Mouse (Mus musculus): Measurements from ENCODE around the gene Slc22a12.

The Slc22a12 gene

GRCm38 (mm10) chr19:6542367-6543034, at the start of gene Slc22a12:
Slc22a12 (minus strand) TSS chr19:6543032.
- no peak for DNase-seq (ENCODE audit: low spot score in 2 of 2)

DNA sequence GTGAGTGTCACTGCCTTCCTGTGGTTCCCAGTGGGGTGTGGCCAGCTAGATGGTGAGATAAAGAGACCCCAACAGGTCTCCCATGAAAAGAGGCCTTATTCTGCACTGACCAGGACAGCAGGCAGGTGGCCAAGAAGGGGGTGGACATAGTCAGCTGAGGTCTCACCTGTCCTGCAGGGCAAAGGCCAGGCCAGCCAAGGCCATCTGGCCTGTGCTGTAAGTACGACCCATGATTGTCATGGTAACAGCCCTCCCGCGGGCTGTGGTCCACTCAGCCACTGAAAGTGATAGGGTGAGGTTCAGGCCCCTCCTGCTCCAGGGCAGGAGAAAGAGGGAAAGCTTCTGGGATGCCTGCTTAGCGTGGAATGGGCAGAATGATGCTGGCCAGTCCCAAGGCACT, 29.2 kb upstream of the Slc22a12 start:
- DNase-seq (ENCODE audit: low spot score in 2 of 2) = no peak

GRCm38 (mm10) chr19:6571476-6571875, 28.6 kb upstream of the Slc22a12 start:
- no peak for DNase-seq (ENCODE audit: low spot score in 2 of 2)

GRCm38 (mm10) chr19:6569561-6569960, 26.7 kb upstream of the Slc22a12 start:
- no peak for DNase-seq (ENCODE audit: low spot score in 2 of 2)

GRCm38 (mm10) chr19:6569021-6569420, 26.2 kb upstream of the Slc22a12 start:
- no peak for DNase-seq (ENCODE audit: low spot score in 2 of 2)

DNA sequence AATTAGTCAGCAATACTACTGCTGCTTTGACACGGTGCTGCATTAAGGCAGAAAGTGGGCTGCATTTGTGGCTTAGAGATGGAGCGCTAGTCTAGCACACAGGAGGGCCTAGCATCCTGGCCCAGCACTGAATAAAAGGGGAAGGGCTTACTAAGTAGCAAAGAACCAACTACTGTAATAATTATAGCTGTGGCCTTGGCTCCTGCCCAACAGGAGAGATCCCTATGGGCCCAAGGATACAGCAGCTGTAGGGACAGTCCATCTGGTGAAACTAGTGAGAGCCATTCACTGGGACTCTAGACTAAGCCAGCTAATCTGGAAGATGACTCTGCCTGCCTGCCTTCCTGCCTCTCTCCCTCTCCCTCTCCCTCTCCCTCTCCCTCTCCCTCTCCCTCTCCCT, 23.6 kb upstream of the Slc22a12 start:
- no peak for DNase-seq (ENCODE audit: low spot score in 2 of 2)

DNA sequence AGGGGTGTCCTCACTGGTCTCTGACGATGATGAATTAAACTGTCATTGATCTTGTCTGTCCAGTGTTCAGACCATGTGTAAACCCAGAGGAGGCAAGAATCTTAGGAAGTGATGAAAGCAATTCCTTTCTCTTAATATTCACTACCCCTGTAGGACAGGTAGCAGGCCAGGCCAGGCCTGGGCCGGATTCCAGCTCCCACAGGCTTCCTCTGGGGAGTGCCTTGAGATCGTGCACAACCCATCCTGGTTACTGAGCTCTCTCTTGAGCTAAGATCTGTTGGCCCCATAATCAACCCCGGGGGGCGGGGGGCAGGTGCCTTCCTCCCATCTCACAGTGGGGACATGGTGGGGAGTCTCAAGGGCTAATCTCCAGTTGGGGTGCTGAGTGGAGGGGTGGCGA, 22.3 kb upstream of the Slc22a12 start:
- no peak for DNase-seq (ENCODE audit: low spot score in 2 of 2)

DNA sequence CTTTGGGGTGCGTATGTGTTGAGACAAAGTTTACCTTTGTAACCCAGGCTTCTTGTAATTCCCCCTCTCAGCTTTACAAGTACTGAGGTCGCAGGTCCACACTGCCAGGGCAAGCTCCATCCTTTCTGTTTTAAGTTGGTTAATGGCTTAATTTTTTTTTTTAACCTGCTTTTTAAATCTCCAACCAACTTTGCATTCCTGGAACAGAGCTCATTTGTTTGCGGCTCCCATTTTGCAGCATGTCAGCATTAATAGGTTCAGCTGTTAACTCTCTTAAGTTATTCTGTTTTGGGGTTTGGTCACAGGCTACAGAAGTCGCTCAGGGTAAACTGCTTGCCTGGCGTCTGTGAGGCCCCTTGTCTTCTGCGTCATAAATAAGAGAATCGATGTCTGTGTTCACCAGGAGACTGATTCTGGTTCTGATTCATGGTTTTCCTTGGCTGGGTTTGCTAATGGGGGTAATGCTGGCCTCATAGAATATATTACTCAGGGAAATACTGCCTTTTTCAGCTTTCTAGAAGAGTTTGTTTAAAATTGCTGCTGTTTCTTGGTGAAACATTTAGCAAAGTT, 17.5 kb upstream of the Slc22a12 start:
- no peak for DNase-seq (ENCODE audit: low spot score in 2 of 2)

DNA sequence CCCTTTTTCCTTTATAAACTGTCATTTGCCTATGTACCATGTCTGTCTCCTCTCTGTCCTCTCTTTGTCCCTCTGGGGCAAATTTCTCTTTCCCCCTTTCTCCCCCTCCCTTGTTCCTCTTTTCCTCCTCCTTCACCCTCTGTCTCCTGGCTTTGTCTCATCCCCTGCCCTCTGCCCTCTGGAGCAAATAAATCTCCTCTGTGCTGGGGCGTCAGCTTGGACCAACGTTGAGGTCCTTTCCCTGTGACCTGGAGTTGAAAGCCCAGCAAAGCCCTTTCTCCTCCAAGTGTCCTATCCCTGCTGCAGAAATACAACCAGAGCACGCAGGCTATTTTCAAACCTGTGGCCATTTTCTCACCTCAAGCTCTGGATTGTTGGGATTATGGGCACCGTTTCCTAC, 16.7 kb upstream of the Slc22a12 start:
- no peak for DNase-seq (ENCODE audit: low spot score in 2 of 2)

- no peak for DNase-seq (ENCODE audit: low spot score in 2 of 2)
Observed at GRCm38 (mm10) chr19:6553819-6554582, 11.2 kb upstream of the Slc22a12 start.

DNA sequence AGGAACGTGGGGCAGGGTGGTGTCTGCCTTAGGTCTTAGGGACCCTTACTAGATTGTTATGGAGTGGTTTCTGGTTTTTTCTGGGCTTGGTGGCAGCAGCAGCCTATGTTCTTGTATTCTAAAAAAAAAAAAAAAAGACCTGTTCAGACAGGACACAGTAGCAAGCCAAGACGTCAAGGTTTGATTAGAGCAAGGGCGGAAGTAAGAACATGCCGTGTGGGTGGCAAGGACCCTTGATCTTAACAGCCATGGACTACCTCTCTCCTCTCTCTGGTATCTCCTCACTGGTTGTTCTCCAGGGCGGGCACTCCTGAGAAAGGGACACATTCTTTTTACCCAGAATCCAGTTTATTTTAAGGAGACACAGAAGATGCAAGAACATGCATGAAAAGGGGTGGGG, 10.3 kb upstream of the Slc22a12 start:
- DNase-seq (ENCODE audit: low spot score in 2 of 2) = no peak

DNA sequence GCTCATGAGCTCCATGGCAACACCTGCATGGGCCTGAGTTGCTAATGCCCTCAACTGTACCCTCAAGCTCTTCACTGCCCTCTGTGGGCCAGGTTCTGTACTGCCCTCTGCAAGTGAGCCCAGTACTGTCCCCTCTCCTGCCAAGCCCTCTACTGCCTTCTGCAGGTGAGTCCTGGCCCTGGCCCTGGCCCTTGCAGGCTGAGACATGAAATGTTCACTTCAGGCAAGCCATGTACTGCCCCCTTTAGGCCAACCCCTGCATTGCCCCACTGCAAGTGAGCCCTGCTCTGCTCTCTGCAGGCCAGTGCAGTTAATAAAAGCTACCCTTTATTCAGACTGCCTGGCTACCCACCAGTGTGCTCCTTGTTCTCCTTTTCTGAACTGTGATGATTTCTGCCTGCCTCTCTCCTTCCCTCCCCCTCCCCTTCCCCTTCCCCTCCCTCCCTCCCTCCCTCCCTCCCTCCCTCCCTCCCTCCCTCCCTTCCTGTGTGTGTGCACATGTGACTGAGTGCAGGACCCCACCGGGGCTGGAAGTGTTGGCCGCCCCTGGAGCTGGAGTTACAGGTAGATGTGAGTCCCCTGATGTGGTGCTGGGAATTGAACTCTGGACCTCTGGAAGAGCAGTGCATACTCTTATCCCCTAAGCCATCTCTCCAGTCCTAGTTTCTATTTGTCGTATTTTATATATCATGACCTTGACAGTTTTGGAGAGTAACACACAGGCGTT, 9.6 kb upstream of the Slc22a12 start:
- DNase-seq (ENCODE audit: low spot score in 2 of 2) = no peak

DNA sequence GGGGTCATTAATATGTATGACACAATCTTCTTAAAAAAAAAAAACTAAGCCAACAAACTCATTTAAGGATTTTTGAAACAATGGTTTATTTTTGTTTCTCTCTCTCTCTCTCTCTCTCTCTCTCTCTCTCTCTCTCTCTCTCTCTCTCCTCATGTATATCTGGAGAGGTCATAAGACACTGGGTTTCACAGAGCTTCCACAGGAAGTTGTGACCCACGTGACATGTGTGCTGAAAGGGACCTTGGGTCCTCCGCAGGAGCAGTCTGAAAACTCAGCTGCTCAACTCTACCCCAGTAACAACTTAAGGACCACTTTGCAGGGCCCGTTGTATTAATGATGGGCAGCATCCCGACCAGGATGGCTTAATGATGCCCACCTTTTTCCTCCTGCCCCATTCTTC, 8.4 kb upstream of the Slc22a12 start:
- DNase-seq (ENCODE audit: low spot score in 2 of 2) = no peak

DNA sequence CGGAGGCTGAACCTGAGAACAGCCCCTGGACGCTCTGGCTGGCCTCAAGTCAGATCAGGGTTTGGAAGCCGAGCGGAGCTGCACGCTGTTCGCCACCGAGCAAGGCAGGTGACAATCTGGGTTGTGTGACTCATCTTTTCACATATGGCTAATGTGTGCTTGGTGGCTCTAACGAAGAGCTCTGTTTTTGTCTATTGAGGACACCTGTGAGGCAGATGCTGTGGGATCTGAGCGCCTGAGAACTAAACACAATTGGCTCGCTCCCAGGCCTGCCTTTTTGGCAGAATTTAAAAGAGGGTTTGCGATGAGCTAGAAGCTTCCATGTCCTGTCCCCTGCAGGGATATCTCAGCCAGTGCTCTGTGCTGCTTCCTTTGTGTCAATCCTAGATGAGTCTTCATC, 6.7 kb upstream of the Slc22a12 start:
- peak in 1 of 2 experiments; percentile 39 for DNase-seq (ENCODE audit: low spot score in 2 of 2)

GRCm38 (mm10) chr19:6548431-6549410, 5.9 kb upstream of the Slc22a12 start:
- no peak for DNase-seq (ENCODE audit: low spot score in 2 of 2)

DNA sequence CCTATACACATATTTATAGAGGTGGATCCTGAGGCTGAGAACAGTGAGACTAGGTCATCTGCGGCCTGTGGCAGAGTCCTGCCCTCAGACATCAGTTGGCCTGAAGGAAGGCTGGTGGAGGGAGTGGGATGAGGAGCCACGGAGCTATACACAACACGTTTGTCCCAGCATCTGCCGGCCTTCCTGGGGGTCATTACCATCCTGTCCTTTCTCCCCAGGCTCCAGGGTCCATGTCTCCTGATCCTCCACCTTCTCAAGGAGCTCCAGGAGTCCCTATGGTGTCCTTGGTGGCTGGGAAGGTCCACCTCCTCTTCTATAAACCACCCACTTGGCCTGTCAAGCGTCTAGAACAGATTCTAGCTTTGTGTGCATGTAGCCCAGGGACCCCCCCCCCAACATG, 5.0 kb upstream of the Slc22a12 start:
- no peak for DNase-seq (ENCODE audit: low spot score in 2 of 2)

DNA sequence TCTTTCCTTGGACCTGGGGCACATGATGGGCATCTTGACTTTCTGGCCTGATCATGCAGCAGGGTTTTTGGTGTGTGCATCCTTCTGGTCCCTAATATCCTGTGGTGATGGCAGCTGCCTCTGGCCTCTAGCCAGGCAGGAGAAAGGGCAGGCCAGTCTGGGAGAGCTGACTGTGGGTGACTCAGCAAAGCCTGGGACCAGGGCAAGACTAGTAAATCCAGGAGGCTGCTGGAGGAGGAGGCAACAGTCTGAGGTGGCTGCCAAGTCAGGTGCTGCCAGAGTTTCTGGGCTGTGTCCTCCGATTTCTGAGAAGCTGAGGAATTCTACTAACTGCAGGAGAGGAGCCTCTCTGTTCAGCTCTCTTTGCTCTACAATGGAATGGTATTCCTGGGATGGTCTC, 3.3 kb upstream of the Slc22a12 start:
- no peak for DNase-seq (ENCODE audit: low spot score in 2 of 2)

DNA sequence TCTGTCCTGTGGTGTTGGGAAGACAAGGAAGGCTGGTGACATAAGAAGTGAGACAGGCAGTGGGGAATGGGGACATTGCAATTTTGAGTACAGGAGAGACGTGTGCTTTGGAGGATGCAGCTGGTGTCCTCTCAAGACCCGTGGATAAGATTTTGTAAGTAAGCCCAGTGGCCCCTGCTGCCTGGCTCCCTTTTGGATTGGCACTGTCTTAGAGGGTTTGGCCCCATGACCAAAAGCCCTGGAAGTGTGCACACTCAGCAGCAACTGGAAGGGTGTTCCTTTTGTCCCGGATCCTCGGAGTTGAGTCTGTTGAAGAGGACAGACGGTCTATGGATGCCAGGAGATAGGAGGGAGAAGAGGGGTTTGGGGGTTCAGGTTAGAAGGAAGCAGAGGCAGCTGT, 2.6 kb upstream of the Slc22a12 start:
- DNase-seq (ENCODE audit: low spot score in 2 of 2) = no peak

DNA sequence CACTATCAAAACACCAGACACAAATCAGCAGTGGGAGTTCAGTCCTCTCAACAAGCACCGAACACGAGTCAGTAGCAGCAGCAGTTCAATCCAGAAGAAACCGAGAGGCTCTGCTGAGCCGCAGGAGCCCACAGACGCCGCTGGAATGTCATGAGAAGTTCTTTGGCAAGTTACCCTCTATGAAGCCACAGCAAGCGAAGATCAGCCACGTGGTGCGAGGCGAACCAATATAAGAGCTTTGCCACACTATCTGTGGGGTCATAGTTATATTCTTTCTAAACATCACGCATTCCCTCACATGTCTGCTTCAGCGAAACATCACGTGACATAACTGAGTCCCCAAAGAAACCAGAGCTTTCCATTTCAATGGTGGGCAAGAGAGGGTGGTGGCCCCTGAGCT, 1.9 kb upstream of the Slc22a12 start:
- no peak for DNase-seq (ENCODE audit: low spot score in 2 of 2)

DNA sequence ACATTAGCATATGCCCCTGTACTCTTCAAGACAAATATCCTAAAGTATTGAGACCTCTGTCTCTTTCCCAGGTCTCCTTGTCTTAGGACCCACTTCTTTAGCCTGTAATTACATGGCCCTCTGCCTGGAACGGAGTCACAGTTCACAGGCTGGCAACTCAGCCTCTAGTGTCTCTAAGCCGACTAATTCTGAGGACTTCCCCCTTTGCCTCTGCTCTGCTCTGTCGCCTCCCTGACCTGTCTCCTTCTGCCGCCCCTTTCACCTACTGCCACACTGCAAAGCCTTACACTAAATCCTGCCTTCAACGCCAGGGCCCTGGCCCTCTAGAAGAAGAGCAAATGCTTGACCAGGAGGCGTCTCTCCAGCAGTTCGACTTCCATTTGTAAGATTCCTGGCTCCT, 686 bp upstream of the Slc22a12 start:
- DNase-seq (ENCODE audit: low spot score in 2 of 2) = no peak

GRCm38 (mm10) chr19:6543035-6543383, 177 bp upstream of the Slc22a12 start:
- DNase-seq (ENCODE audit: low spot score in 2 of 2) = no peak
